Mouse (Mus musculus) liver, adult 2 months (tissue): ENCODE measurements around the gene Gm17482.

Experiments
- CTCF ChIP-seq: fragments of 200-500 bp; IDR thresholded peaks from 2 replicates; pipeline ENCODE4 v1.5.1; 2011; ENCODE audit warnings: low read depth, low read length, control low read depth
- POLR2A ChIP-seq: fragments of 200-500 bp; IDR thresholded peaks from 2 replicates; pipeline ENCODE4 v1.6.1; 2011; ENCODE audit warnings: low read length, control low read depth; ENCODE audit not compliant: insufficient read depth; ENCODE audit errors: extremely low read depth

DNA sequence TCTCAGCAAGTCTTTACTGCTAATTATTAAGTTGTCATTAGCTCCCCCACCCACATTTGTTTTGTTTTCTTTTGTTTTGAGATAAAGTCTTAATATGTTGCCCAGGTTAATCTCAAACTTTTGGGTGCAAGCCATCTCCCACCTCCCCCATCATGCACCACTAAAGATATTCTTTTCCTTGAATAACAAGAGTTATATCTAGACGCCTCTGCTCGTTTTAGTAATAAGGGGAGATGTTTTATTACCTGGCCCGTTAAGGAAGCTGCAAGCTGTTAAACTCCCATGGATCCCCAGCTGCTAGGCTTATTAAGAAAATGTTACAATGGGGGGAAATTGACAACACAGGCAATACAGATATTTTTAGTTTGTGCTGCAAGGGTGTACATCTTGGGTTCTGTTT lies 3.4 kb downstream of the Gm17482 start:
- TF ChIP-seq CTCF (no peak), POLR2A (no peak)
